Mouse (Mus musculus) stomach, embryonic 14.5 days (tissue): ENCODE results near the gene Olfr420. TPM values are rescaled to one million over a fixed set of nuclear protein-coding genes. Genes with fewer than 3 reads are reported as not detected.

ENCODE experiments used
- ATAC-seq: fragments of 200-750 bp; cut with Nextera tagmentation; 2 replicates; pipeline ENCODE4 v1.8.0; 2017; ENCODE audit warnings: low read depth, moderate TSS enrichment; ENCODE audit not compliant: insufficient number of reproducible peaks, insufficient read depth, low FRiP score
- H3K27ac ChIP-seq: fragments of 300-500 bp; sonication (generic); 2 replicates; pipeline ENCODE4 v1.5.1; 2014; ENCODE audit warnings: mild to moderate bottlenecking, low read length, moderate library complexity, mixed read lengths
- H3K27me3 ChIP-seq: fragments of 300-500 bp; sonication (generic); 2 replicates; pipeline ENCODE4 v1.6.1; 2014; ENCODE audit warnings: low read length, control low read depth, mixed read lengths; ENCODE audit not compliant: control insufficient read depth, insufficient read depth
- H3K36me3 ChIP-seq: fragments of 300-500 bp; sonication (generic); 2 replicates; pipeline ENCODE4 v1.6.1; 2014; ENCODE audit warnings: mild to moderate bottlenecking, control low read depth, low read length, moderate library complexity, mixed read lengths; ENCODE audit not compliant: control insufficient read depth, insufficient read depth
- H3K4me1 ChIP-seq: fragments of 300-500 bp; sonication (generic); 2 replicates; pipeline ENCODE4 v1.6.1; 2014; ENCODE audit warnings: low read length, control low read depth, mixed read lengths; ENCODE audit not compliant: control insufficient read depth, insufficient read depth
- H3K4me2 ChIP-seq: fragments of 300-500 bp; sonication (generic); replicated peaks from 2 replicates; pipeline ENCODE4 v1.6.1; 2014; ENCODE audit warnings: low read depth, low read length, control low read depth
- H3K4me3 ChIP-seq: fragments of 300-500 bp; sonication (generic); 2 replicates; pipeline ENCODE4 v1.5.1; 2014; ENCODE audit warnings: low read depth, low read length, control low read depth
- H3K9ac ChIP-seq: fragments of 300-500 bp; sonication (generic); replicated peaks from 2 replicates; pipeline ENCODE4 v1.6.1; 2014; ENCODE audit warnings: low read depth, mild to moderate bottlenecking, control low read depth, low read length, moderate library complexity, mixed read lengths
- H3K9me3 ChIP-seq: fragments of 300-500 bp; sonication (generic); 2 replicates; pipeline ENCODE4 v1.6.1; 2016; ENCODE audit warnings: low read depth, low read length, control low read depth; ENCODE audit not compliant: control insufficient read depth
- whole genome bisulfite sequencing: fragments of 180-500 bp; shearing (Covaris S2); extraction: QIAGEN DNeasy Blood & Tissue Kit; methylation state at CpG from one replicate; pipeline ENCODE4 v1.1.7; 2014; 5-methylcytosine and 5-hydroxymethylcytosine counted together
- polyA plus RNA-seq: library from polyadenylated mRNA; unstranded; fragments of >200 nt; fragmentation: Nextera tagmentation; extraction: Ambion mirVana; gene quantifications from 2 replicates; pipeline ENCODE4 v1.2.1, GENCODE M21; 2014

The Olfr420 gene
- polyA plus RNA-seq, 1 experiment from 2014 or later: not detected

DNA sequence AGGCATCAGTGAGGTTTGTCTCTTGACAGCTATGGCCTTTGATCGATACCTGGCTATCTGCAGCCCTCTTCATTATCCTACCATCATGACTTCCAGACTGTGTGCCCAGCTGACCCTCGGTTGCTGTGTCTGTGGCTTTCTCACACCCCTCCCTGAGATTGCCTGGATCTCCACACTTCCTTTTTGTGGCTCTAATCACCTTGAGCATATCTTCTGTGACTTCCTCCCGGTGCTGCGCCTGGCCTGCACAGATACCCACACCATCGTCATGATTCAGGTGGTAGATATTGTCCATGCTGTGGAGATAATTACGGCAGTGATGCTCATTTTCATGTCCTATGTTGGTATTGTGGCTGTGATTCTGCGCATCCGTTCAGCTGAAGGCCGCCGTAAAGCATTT lies 3.7 kb downstream of the Olfr420 start:
- Histone ChIP-seq H3K9me3 (no peaks in the 10 kb centered on the region), H3K9ac (no peak overlapping the region), H3K4me1 (no peaks in the 10 kb centered on the region), H3K27me3 (no peaks in the 10 kb centered on the region), H3K4me3 (no peak overlapping the region), H3K36me3 (no peaks in the 10 kb centered on the region), H3K27ac (no peak overlapping the region), H3K4me2 (no peak overlapping the region)
- ATAC-seq: no peak
- WGBS: 89% methylated on average over 10 of the region's 10 CpGs

DNA sequence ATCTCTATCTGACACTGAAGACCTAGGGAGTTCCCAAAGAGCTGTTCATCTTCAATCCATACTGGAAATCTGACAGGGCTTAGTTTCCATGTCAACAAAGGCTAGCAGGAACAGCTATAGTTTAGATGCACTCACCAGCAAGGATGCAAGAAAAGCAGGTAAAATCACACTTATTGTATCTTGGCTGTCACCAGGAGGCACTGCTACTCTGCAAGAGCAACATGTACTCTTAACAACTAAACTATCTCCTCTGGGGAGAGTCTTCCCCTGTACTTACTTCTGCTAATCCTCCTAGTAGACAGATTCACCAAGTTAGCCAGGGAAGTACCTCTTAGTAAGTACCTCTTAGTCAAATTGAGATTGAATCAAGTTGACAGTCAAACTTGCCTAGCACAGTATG lies 13.6 kb downstream of the Olfr420 start:
- no peak overlapping the region for H3K9ac ChIP-seq
- no peaks in the 10 kb centered on the region for H3K36me3 ChIP-seq
- H3K4me3 ChIP-seq: no peak overlapping the region
- no peak overlapping the region for H3K27ac ChIP-seq
- H3K4me1 ChIP-seq: no peaks in the 10 kb centered on the region
- no peaks in the 10 kb centered on the region for H3K9me3 ChIP-seq
- ATAC-seq: no peak
- H3K4me2 ChIP-seq: no peak overlapping the region
- H3K27me3 ChIP-seq: no peaks in the 10 kb centered on the region

GRCm38 (mm10) chr1:174170706-174171501 lies 15.5 kb downstream of the Olfr420 start:
- Histone ChIP-seq H3K4me1 (no peaks in the 10 kb centered on the region), H3K4me3 (no peak overlapping the region), H3K36me3 (no peaks in the 10 kb centered on the region), H3K4me2 (no peak overlapping the region), H3K9me3 (no peaks in the 10 kb centered on the region), H3K27ac (no peak overlapping the region), H3K9ac (no peak overlapping the region), H3K27me3 (no peaks in the 10 kb centered on the region)
- ATAC-seq: no peak
- WGBS: 55% methylated on average over 5 of the region's 5 CpGs

DNA sequence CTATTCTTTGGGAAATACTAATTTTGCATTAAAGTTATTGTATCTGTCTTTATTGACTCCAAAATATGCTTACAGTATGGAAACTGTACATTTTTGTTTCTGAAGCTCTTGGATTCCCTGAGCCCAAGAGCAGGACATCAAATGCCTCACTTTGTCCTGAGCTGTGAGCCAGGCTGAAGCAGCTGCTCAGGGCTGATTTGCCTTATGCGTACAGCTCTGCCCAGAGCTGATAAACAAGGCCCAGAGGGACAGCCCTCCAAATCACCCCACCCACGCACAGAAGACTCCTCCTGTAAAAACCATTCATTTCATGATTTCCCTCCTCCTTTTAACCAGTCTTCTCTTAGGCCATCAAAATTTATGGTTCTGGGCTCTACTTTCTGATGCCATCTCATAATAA lies 16.1 kb downstream of the Olfr420 start:
- peak; percentile 87; the same call in 1 of the 2 replicates for ATAC-seq

DNA sequence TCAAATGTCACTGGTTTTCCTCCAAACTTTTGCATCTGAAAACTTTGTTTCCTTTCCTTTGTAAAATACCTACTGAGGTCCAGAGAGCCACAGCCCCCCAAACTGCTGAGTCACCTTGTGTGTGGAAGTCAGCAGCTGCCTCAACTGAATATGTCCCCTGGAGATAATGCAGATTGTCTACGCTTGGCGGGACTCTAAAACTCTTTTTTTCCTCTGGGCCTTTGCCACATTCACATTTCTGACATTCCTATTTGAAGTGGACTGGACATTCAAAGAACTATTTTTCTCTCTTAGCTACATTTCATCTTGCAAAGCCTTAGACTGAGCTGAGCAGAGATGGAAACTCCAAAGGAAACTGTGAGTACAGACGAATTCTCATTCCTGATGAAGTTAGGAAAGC lies 17.2 kb downstream of the Olfr420 start, which contains the start of gene Spta1:
TSS of gene Spta1 (plus strand) at position 172 of the 400 bp plus-strand sequence.
- H3K9ac ChIP-seq: no peak within 1 kb of the TSS
- ATAC-seq: peak; percentile 64; the same call in 1 of the 2 replicates
- WGBS: 39% methylated on average over 3 of the region's 3 CpGs
- no peaks in the 10 kb centered on the region for H3K4me1 ChIP-seq
- H3K27me3 ChIP-seq: no peaks in the 10 kb centered on the region
- H3K4me2 ChIP-seq: no peak within 1 kb of the TSS
- no peak within 1 kb of the TSS for H3K4me3 ChIP-seq
- H3K36me3 ChIP-seq: no peaks in the 10 kb centered on the region
- no peak within 1 kb of the TSS for H3K27ac ChIP-seq
- no peaks in the 10 kb centered on the region for H3K9me3 ChIP-seq

More for the DNA sequence above, 16.1 kb downstream of the Olfr420 start:
- H3K4me3 ChIP-seq: no peak overlapping the region
- H3K9ac ChIP-seq: no peak overlapping the region
- WGBS: 48% methylated on average over 2 of the region's 2 CpGs
- no peak overlapping the region for H3K27ac ChIP-seq
- no peaks in the 10 kb centered on the region for H3K4me1 ChIP-seq
- H3K27me3 ChIP-seq: no peaks in the 10 kb centered on the region
- H3K4me2 ChIP-seq: no peak overlapping the region
- no peaks in the 10 kb centered on the region for H3K9me3 ChIP-seq
- no peaks in the 10 kb centered on the region for H3K36me3 ChIP-seq

DNA sequence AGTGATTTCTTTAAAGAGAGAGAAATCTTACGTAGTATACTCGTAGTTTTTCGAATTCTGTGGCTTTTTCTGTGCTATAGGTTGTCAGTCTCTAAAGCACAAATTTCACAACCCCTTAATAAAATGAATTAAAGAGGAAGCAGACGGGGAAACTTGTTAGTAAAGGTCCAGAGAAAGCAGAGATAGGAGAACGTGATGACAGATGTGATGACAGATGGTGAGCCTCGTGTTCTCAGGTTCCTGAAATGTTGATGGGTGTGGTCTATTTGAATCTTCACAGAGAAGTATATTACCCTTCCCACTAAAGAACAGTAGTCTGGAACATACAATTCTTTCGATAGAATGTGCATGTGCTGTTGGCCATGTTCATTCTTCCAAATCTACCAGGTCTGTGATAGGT lies 49.3 kb downstream of the Olfr420 start:
- Histone ChIP-seq H3K27me3 (no peaks in the 10 kb centered on the region), H3K36me3 (no peaks in the 10 kb centered on the region), H3K9ac (no peak overlapping the region), H3K4me3 (no peak overlapping the region), H3K4me2 (no peak overlapping the region), H3K4me1 (no peaks in the 10 kb centered on the region), H3K9me3 (no peaks in the 10 kb centered on the region), H3K27ac (no peak overlapping the region)
- no peak for ATAC-seq
- WGBS: 70% methylated on average over 7 of the region's 7 CpGs

Other genes starting within 250 kb of the Olfr420 start
- 0.43 and 0.80 TPM in 2 replicates for gene Ifi211, start 242.6 kb upstream of the Olfr420 start, polyA plus RNA-seq
- 1.9 and 2.5 TPM in 2 replicates for gene Mndal, start 213.1 kb upstream of the Olfr420 start, polyA plus RNA-seq
- gene Ifi203, start 213.0 kb upstream of the Olfr420 start, polyA plus RNA-seq: 1.1 and 2.2 TPM in 2 replicates
- gene Ifi202b, start 172.9 kb upstream of the Olfr420 start, polyA plus RNA-seq: 0.14 and 0.23 TPM in 2 replicates
- 0.36 TPM in 1 of 2 replicates, not detected in the other for gene Ifi205, start 123.8 kb upstream of the Olfr420 start, polyA plus RNA-seq
- not detected in 2 replicates for gene Olfr433, start 114.9 kb upstream of the Olfr420 start, polyA plus RNA-seq
- gene Olfr432, start 106.4 kb upstream of the Olfr420 start, polyA plus RNA-seq: not detected in 2 replicates
- not detected in 2 replicates for gene Olfr430, start 89.0 kb upstream of the Olfr420 start, polyA plus RNA-seq
- not detected in 2 replicates for gene Olfr429, start 71.3 kb upstream of the Olfr420 start, polyA plus RNA-seq
- not detected in 2 replicates for gene Olfr427, start 58.7 kb upstream of the Olfr420 start, polyA plus RNA-seq
- not detected in 2 replicates for gene Olfr231, start 34.5 kb upstream of the Olfr420 start, polyA plus RNA-seq
- gene Olfr424, start 24.1 kb upstream of the Olfr420 start, polyA plus RNA-seq: not detected in 2 replicates
- gene Spta1, start 17.1 kb downstream of the Olfr420 start, polyA plus RNA-seq: 0.27 and 0.38 TPM in 2 replicates
- not detected in 2 replicates for gene Olfr419, start 96.4 kb downstream of the Olfr420 start, polyA plus RNA-seq
- not detected in 2 replicates for gene Mptx1, start 174.9 kb downstream of the Olfr420 start, polyA plus RNA-seq
- gene Olfr417, start 209.5 kb downstream of the Olfr420 start, polyA plus RNA-seq: not detected in 2 replicates
- not detected in 2 replicates for gene Olfr248, start 235.4 kb downstream of the Olfr420 start, polyA plus RNA-seq